Mouse (Mus musculus): Measurements from ENCODE around the gene Oas1e.

DNA sequence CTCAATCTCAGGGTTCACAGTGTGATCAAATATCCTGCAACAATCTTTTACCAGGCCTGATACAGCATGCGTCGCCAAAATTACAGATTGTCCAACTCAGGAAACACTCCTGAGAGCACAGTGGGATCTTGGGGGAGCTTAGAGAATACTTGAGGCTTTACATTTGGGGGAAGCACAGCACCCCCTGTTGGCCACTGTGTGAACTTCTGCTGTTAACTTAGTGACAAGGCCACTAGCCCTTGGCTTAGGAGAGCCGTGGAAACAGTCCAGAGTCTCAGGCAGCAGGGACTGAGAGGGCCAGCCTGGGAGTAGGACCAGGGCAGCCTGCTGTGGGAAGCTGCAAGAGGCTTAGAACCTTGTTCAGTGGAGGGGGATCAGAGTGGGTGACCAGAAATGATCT, 20.6 kb upstream of the Oas1e start:
- TF ChIP-seq CTCF (IDR thresholded peaks at IDR 0.05 in 2 of 3, conservative IDR thresholded peaks at IDR 0.05 in 1 of 3; ENCODE audit: control insufficient read depth in 1 of 3, insufficient read depth in 1 of 3, low read depth in 2 of 3, low read length in 3 of 3, poor library complexity in 1 of 3, severe bottlenecking in 1 of 3) = peak; percentile 66 to 72 (median 67)
- no peak for TF ChIP-seq POLR2A (IDR thresholded peaks at IDR 0.05; ENCODE audit: control insufficient read depth in 1 of 2, insufficient read depth in 1 of 2, low read depth in 1 of 2, low read length in 2 of 2, poor library complexity in 1 of 2)
- no peak for TF ChIP-seq MAX (IDR thresholded peaks at IDR 0.05; ENCODE audit: low read length)
- no peak for TF ChIP-seq EP300 (IDR thresholded peaks at IDR 0.05; ENCODE audit: low read depth in 1 of 2, low read length in 2 of 2)
- no peak for TF ChIP-seq TAL1 (IDR thresholded peaks at IDR 0.05; ENCODE audit: low read length)
- TF ChIP-seq TCF12 (IDR thresholded peaks at IDR 0.05; ENCODE audit: low read depth, low read length) = no peak
- no peak for TF ChIP-seq ELF1 (IDR thresholded peaks at IDR 0.05; ENCODE audit: low read depth, low read length)
- no peak for TF ChIP-seq ETS1 (IDR thresholded peaks at IDR 0.05; ENCODE audit: low read depth, low read length)
- no peak for TF ChIP-seq MAFK (IDR thresholded peaks at IDR 0.05; ENCODE audit: borderline replicate concordance, low read depth, low read length)
- no peak for TF ChIP-seq USF1 (IDR thresholded peaks at IDR 0.05; ENCODE audit: low read depth, low read length)
- TF ChIP-seq MEF2A (IDR thresholded peaks at IDR 0.05; ENCODE audit: extremely low read depth, insufficient replicate concordance, low read depth, low read length, poor library complexity, severe bottlenecking) = no peak
- TF ChIP-seq ZC3H11A (IDR thresholded peaks at IDR 0.05; ENCODE audit: low read depth, low read length) = no peak
